Mouse (Mus musculus) hematopoietic multipotent progenitor cell, adult 10-12 weeks (in vitro differentiated cells): ENCODE data around the gene BC024063. TPM values are rescaled to one million over a fixed set of nuclear protein-coding genes. Genes with fewer than 3 reads are reported as not detected.

Source experiments
- polyA plus RNA-seq: library from polyadenylated mRNA; stranded (reverse); fragments of >175 nt; gene quantifications from 2 replicates; pipeline ENCODE4 v1.2.3, GENCODE M21; 2012; ENCODE audit warnings: low replicate concordance

BC024063 gene
- polyA plus RNA-seq, result 0.12 TPM in 1 of 2 replicates, not detected in the other

GRCm38 (mm10) chr10:82082728-82083621, at the start of gene BC024063:
Gene BC024063, plus strand, starts transcription at chr10:82083353.

GRCm38 (mm10) chr10:82047597-82048459, 35.3 kb upstream of the BC024063 start, which contains the start of gene Zfp873:
Gene Zfp873, plus strand, starts transcription at chr10:82048123.

GRCm38 (mm10) chr10:82127850-82128401, 44.8 kb downstream of the BC024063 start, which contains the start of gene AU041133:
Gene AU041133, plus strand, starts transcription at chr10:82128013.

Other genes starting within 250 kb of the BC024063 start
- not detected in 2 replicates for gene Gm32687, start 219.4 kb upstream of the BC024063 start, polyA plus RNA-seq
- 0.26 TPM in 1 of 2 replicates, not detected in the other for gene Zfp781, start 152.9 kb upstream of the BC024063 start, polyA plus RNA-seq
- gene Zfp873, start 35.2 kb upstream of the BC024063 start, polyA plus RNA-seq, result 0.80 and 0.93 TPM in 2 replicates
- gene AU041133, start 44.7 kb downstream of the BC024063 start, polyA plus RNA-seq, result 0.07 and 0.22 TPM in 2 replicates
- gene Zfp938, start 157.9 kb downstream of the BC024063 start, polyA plus RNA-seq, result 0.28 TPM in 1 of 2 replicates, not detected in the other
- not detected in 2 replicates for gene 4932415D10Rik, start 233.2 kb downstream of the BC024063 start, polyA plus RNA-seq